Mouse (Mus musculus) myocyte (in vitro differentiated cells): Measurements from ENCODE around the gene Meltf. TPM values are rescaled to one million over a fixed set of nuclear protein-coding genes. Genes with fewer than 3 reads are reported as not detected.

Experiments used
- H3K27me3 ChIP-seq: one replicate; pipeline ENCODE4 v1.6.1; 2011; ENCODE audit not compliant: control insufficient read depth, insufficient read depth, insufficient read length
- H3K36me3 ChIP-seq: one replicate; pipeline ENCODE4 v1.6.1; 2011; ENCODE audit not compliant: control insufficient read depth, insufficient read depth
- H3K4me2 ChIP-seq: one replicate; pipeline ENCODE4 v1.6.1; 2011; ENCODE audit warnings: low read depth, control low read depth
- H3K4me3 ChIP-seq: one replicate; pipeline ENCODE4 v1.5.1; 2011; ENCODE audit warnings: mild to moderate bottlenecking, control low read depth, moderate library complexity
- H3K79me2 ChIP-seq: one replicate; pipeline ENCODE4 v1.6.1; 2011; ENCODE audit not compliant: control insufficient read depth, insufficient read depth
- H3ac ChIP-seq: one replicate; pipeline ENCODE4 v1.6.1; 2011; ENCODE audit not compliant: control insufficient read depth, insufficient read length
- CEBPB ChIP-seq: IDR thresholded peaks from 2 replicates; pipeline ENCODE4 v1.6.1; 2011; ENCODE audit warnings: mild to moderate bottlenecking, moderate library complexity; ENCODE audit not compliant: poor library complexity, insufficient read depth, severe bottlenecking
- E2F4 ChIP-seq: IDR thresholded peaks from one replicate; pipeline ENCODE4 v1.6.1; 2011; ENCODE audit warnings: mild to moderate bottlenecking, control low read depth, moderate library complexity; ENCODE audit not compliant: insufficient read depth
- MAX ChIP-seq: IDR thresholded peaks from one replicate; pipeline ENCODE4 v1.6.1; 2011; ENCODE audit warnings: low read depth, mild to moderate bottlenecking, control low read depth
- MYOD1 ChIP-seq, 3 experiments: IDR thresholded peaks; one replicate each; pipeline ENCODE4 v1.6.1; 2011; ENCODE audit warnings: control low read depth in 2 of 3, low read depth in 2 of 3, mild to moderate bottlenecking in 2 of 3, moderate library complexity in 1 of 3; ENCODE audit not compliant: insufficient read length in 2 of 3, control insufficient read depth in 1 of 3
- MYOG ChIP-seq, 3 experiments: IDR thresholded peaks; one replicate each; pipeline ENCODE4 v1.6.1; 2011; ENCODE audit warnings: control low read depth in 2 of 3, low read depth in 2 of 3, mild to moderate bottlenecking in 2 of 3; ENCODE audit not compliant: insufficient read length in 2 of 3, control insufficient read depth in 1 of 3, insufficient read depth in 1 of 3
- POLR2A ChIP-seq: IDR thresholded peaks from one replicate; pipeline ENCODE4 v1.6.1; 2011; ENCODE audit warnings: low read depth, mild to moderate bottlenecking, control low read depth, moderate library complexity; ENCODE audit not compliant: insufficient read length
- POLR2AphosphoS2 ChIP-seq: IDR thresholded peaks from one replicate; pipeline ENCODE4 v1.6.1; 2011; ENCODE audit warnings: low read depth, control low read depth; ENCODE audit not compliant: insufficient read length
- REST ChIP-seq: IDR thresholded peaks from one replicate; pipeline ENCODE4 v1.6.1; 2011; ENCODE audit warnings: mild to moderate bottlenecking, control low read depth, moderate library complexity; ENCODE audit not compliant: insufficient read depth, insufficient read length
- SRF ChIP-seq: IDR thresholded peaks from one replicate; pipeline ENCODE4 v1.6.1; 2011; ENCODE audit warnings: low read depth; ENCODE audit not compliant: control insufficient read depth, insufficient read length
- TCF12 ChIP-seq: IDR thresholded peaks from one replicate; pipeline ENCODE4 v1.6.1; 2011; ENCODE audit warnings: mild to moderate bottlenecking, control low read depth; ENCODE audit not compliant: poor library complexity, insufficient read depth, severe bottlenecking
- TCF3 ChIP-seq: IDR thresholded peaks from one replicate; pipeline ENCODE4 v1.6.1; 2011; ENCODE audit warnings: low read depth, control low read depth; ENCODE audit not compliant: insufficient read length
- USF1 ChIP-seq: IDR thresholded peaks from one replicate; pipeline ENCODE4 v1.6.1; 2011; ENCODE audit warnings: low read depth, mild to moderate bottlenecking, control low read depth, moderate library complexity
- polyA plus RNA-seq: library from polyadenylated mRNA; unstranded; fragments of >200 nt; fragmentation: generic; extraction: Trizol; gene quantifications from one replicate; pipeline ENCODE4 v1.2.1, GENCODE M21; 2012; ENCODE audit warnings: missing spikeins

The Meltf gene
- polyA plus RNA-seq, 1 experiment, result not detected

- Histone ChIP-seq H3ac (no peak overlapping the region), H3K27me3 (no peaks in the 10 kb centered on the region), H3K79me2 (no peaks in the 10 kb centered on the region), H3K4me3 (no peak overlapping the region), H3K4me2 (no peak overlapping the region), H3K36me3 (peaks cover 35% of the 10 kb centered on the region)
- TF ChIP-seq TCF3, result no peak
- TF ChIP-seq USF1, result no peak
- TF ChIP-seq POLR2AphosphoS2, result no peak
- no peak for TF ChIP-seq E2F4
- no peak for TF ChIP-seq POLR2A
- no peak for TF ChIP-seq CEBPB
- no peak for TF ChIP-seq TCF12
- no peak for TF ChIP-seq SRF
- no peak for TF ChIP-seq MYOG (IDR thresholded peaks at IDR 0.05; ENCODE audit: control insufficient read depth in 1 of 3, insufficient read depth in 1 of 3, insufficient read length in 2 of 3, low read depth in 2 of 3)
- no peak for TF ChIP-seq MAX
Measured at GRCm38 (mm10) chr16:31837362-31837761, 41.2 kb upstream of the Meltf start.

- H3K79me2 ChIP-seq, result no peaks in the 10 kb centered on the region
- no peak overlapping the region for H3ac ChIP-seq
- no peaks in the 10 kb centered on the region for H3K27me3 ChIP-seq
- no peak overlapping the region for H3K4me2 ChIP-seq
- H3K36me3 ChIP-seq, result peaks cover 38% of the 10 kb centered on the region
- no peak overlapping the region for H3K4me3 ChIP-seq
- TF ChIP-seq POLR2A (no peak), TCF3 (no peak)
Measured at GRCm38 (mm10) chr16:31844246-31844645, 34.4 kb upstream of the Meltf start.

DNA sequence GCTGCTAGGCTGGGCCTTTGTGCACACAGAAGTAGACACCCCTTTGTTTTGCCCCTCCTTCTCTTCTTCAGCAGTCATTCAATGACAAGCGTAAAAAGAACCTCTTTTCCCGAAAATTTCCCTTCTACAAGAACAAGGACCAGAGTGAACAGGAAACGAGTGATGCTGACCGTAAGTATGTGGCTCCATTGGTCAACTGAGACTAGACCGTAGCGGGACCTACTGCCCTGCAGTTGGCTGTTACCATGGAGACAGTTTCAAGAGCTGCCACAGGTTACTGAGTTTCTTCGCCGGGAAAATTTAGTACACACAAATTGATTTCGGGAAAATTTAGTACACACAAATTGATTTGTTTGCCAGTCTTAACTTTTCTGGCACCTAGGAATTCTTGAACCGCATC is 31.8 kb upstream of the Meltf start:
- H3ac ChIP-seq, result no peak overlapping the region
- TF ChIP-seq USF1 (no peak), CEBPB (no peak), POLR2AphosphoS2 (no peak), REST (no peak), MYOD1 (IDR thresholded peaks at IDR 0.05; ENCODE audit: control insufficient read depth in 1 of 3, insufficient read length in 2 of 3, low read depth in 2 of 3) (no peak), MAX (no peak), SRF (no peak), TCF3 (no peak), MYOG (IDR thresholded peaks at IDR 0.05; ENCODE audit: control insufficient read depth in 1 of 3, insufficient read depth in 1 of 3, insufficient read length in 2 of 3, low read depth in 2 of 3) (no peak), POLR2A (no peak), E2F4 (no peak), TCF12 (no peak)
- H3K36me3 ChIP-seq, result peaks cover 38% of the 10 kb centered on the region
- H3K4me3 ChIP-seq, result no peak overlapping the region
- H3K79me2 ChIP-seq, result no peaks in the 10 kb centered on the region
- H3K27me3 ChIP-seq, result no peaks in the 10 kb centered on the region
- H3K4me2 ChIP-seq, result no peak overlapping the region

GRCm38 (mm10) chr16:31863920-31864319 is 14.7 kb upstream of the Meltf start:
- Histone ChIP-seq H3K79me2 (no peaks in the 10 kb centered on the region), H3ac (no peak overlapping the region), H3K36me3 (peaks cover 49% of the 10 kb centered on the region), H3K27me3 (no peaks in the 10 kb centered on the region), H3K4me3 (no peak overlapping the region), H3K4me2 (no peak overlapping the region)
- TF ChIP-seq MYOG (IDR thresholded peaks at IDR 0.05; ENCODE audit: control insufficient read depth in 1 of 3, insufficient read depth in 1 of 3, insufficient read length in 2 of 3, low read depth in 2 of 3) (no peak), POLR2AphosphoS2 (no peak), CEBPB (no peak), TCF3 (no peak), SRF (no peak), MAX (no peak), TCF12 (no peak), E2F4 (no peak), REST (no peak), USF1 (no peak)

GRCm38 (mm10) chr16:31865242-31865641 is 13.4 kb upstream of the Meltf start:
- TF ChIP-seq E2F4, result no peak
- no peak for TF ChIP-seq REST
- no peak for TF ChIP-seq CEBPB
- TF ChIP-seq USF1, result no peak
- TF ChIP-seq MAX, result no peak
- no peak for TF ChIP-seq POLR2AphosphoS2
- H3K79me2 ChIP-seq, result no peaks in the 10 kb centered on the region

More at GRCm38 (mm10) chr16:31865242-31865641, 13.4 kb upstream of the Meltf start:
- Histone ChIP-seq H3K36me3 (peaks cover 48% of the 10 kb centered on the region), H3ac (no peak overlapping the region), H3K4me2 (no peak overlapping the region), H3K4me3 (no peak overlapping the region), H3K27me3 (no peaks in the 10 kb centered on the region)
